Mouse (Mus musculus) thymus, adult 2 months (tissue): ENCODE data around the gene Atxn1.

ENCODE experiments used
- CTCF ChIP-seq: fragments of 200-500 bp; IDR thresholded peaks from 2 replicates; pipeline ENCODE4 v1.5.1; 2012; ENCODE audit warnings: mild to moderate bottlenecking, control low read depth, low read length, moderate library complexity, borderline replicate concordance; ENCODE audit not compliant: control insufficient read depth, poor library complexity, insufficient read depth; ENCODE audit errors: extremely low read depth
- POLR2A ChIP-seq: fragments of 200-500 bp; IDR thresholded peaks from 2 replicates; pipeline ENCODE4 v1.6.1; 2012; ENCODE audit warnings: mild to moderate bottlenecking, low read length, control low read depth, moderate library complexity; ENCODE audit not compliant: control insufficient read depth, poor library complexity, insufficient read depth; ENCODE audit errors: extremely low read depth

DNA sequence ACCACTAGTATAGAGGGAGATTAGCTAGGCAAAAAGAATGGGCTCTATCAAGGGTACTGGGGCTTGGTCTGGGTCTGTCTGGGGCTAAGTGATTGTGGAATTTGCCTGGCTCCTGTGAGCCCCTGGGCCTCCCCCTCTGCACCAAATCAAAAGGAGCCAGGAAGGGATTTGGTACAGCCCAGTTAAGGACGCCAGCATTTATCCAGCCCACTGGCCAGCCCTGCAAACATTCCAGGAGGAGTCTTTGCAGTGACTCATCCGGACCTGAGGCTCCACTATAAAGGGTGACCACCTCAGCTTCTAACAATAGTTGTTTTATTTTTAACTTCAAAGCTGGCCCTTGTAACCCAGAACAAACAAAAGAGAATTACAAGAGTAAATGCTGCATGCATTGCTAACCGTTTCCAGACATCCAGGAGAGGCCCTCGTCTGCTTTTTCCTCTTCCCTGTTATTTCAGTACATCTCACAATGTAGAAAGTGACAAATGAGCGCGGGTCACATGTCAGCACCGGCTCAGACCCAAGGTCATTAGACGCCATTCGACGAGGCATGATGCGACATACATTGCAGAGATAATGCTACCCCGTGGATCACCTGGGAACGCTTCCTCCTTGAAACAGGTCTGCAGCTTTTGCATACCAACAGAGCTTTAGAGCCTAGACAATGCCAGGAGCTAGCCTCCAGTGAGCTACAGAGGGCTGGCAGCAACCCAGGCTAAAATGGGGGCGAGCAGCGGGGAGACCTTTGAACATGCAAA, 144.2 kb downstream of the Atxn1 start:
- no peak for TF ChIP-seq CTCF
- TF ChIP-seq POLR2A = no peak
